Mouse (Mus musculus): ENCODE data around the gene Rimkla. TPM values are rescaled to one million over a fixed set of nuclear protein-coding genes. Genes with fewer than 3 reads are reported as not detected.

Gene Rimkla
- polyA plus RNA-seq, 1 experiment from 2014 or later: 4.1 TPM

DNA sequence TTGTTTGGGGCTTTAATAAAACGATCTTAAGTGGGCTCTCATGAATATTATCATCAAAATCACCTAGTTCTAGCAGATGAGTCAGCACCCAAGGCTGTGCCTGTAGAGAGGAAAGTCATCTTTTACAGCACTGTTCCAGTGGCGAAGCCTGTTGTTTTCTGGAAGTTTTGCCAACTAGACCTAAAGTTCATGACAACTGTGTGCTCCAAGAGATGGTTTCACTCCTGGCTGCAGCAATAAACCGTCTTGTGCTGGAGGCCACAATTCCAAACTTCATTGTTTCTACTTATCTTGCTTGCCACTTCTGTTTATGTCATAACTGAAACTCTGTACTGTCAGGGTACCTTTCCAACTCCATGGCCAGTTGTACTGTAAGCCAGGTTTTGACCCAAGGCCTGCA, 75.2 kb downstream of the Rimkla start:
- Histone ChIP-seq H3K27me3 (replicated peaks) (no peaks in the 10 kb centered on the region; the same call in 1 of the 2 replicates), H3K9me3 (no peaks in the 10 kb centered on the region), H3K4me3 (no peak overlapping the region), H3K36me3 (peaks cover 18% of the 10 kb centered on the region), H3K4me1 (peaks cover 42% of the 10 kb centered on the region), H3K27ac (replicated peaks) (peak overlapping the region; percentile 36; the same call in 1 of the 2 replicates), H3K9ac (no peak overlapping the region), H3K4me2 (no peak overlapping the region)
- 64% methylated on average over 3 of the region's 3 CpGs for WGBS
- ATAC-seq (ENCODE audit: extremely low read depth, insufficient number of reproducible peaks, low FRiP score, low TSS enrichment): no peak

Other genes with a start within 250 kb of the Rimkla start
- not detected in 2 replicates for gene Cldn19, start 237.2 kb downstream of the Rimkla start, polyA plus RNA-seq (2015; fragmentation: Nextera tagmentation; extraction: Ambion mirVana)
- 536 TPM in 2 replicates for gene Ybx1, start 198.0 kb downstream of the Rimkla start, polyA plus RNA-seq (2015; fragmentation: Nextera tagmentation; extraction: Ambion mirVana)
- gene Ppih, start 172.1 kb downstream of the Rimkla start, polyA plus RNA-seq (2015; fragmentation: Nextera tagmentation; extraction: Ambion mirVana): 50.7 and 60.6 TPM in 2 replicates
- 1.9 and 2.9 TPM in 2 replicates for gene Ccdc30, start 77.1 kb downstream of the Rimkla start, polyA plus RNA-seq (2015; fragmentation: Nextera tagmentation; extraction: Ambion mirVana)
- gene Ppcs, start 70.2 kb downstream of the Rimkla start, polyA plus RNA-seq (2015; fragmentation: Nextera tagmentation; extraction: Ambion mirVana): 28.0 and 28.9 TPM in 2 replicates
- gene Zmynd12, start 69.8 kb downstream of the Rimkla start, polyA plus RNA-seq (2015; fragmentation: Nextera tagmentation; extraction: Ambion mirVana): 0.13 and 0.29 TPM in 2 replicates
- 19.1 and 19.5 TPM in 2 replicates for gene Foxj3, start 44.4 kb upstream of the Rimkla start, polyA plus RNA-seq (2015; fragmentation: Nextera tagmentation; extraction: Ambion mirVana)
- gene Frg2f1, start 46.9 kb upstream of the Rimkla start, polyA plus RNA-seq (2015; fragmentation: Nextera tagmentation; extraction: Ambion mirVana): 2.9 and 5.6 TPM in 2 replicates
- not detected in 2 replicates for gene Guca2a, start 145.1 kb upstream of the Rimkla start, polyA plus RNA-seq (2015; fragmentation: Nextera tagmentation; extraction: Ambion mirVana)
- gene Guca2b, start 166.3 kb upstream of the Rimkla start, polyA plus RNA-seq (2015; fragmentation: Nextera tagmentation; extraction: Ambion mirVana): not detected in 2 replicates
- 5.0 and 5.5 TPM in 2 replicates for gene Hivep3, start 241.2 kb upstream of the Rimkla start, polyA plus RNA-seq (2015; fragmentation: Nextera tagmentation; extraction: Ambion mirVana)

All from heart, embryonic 13.5 days (tissue).